Mouse (Mus musculus) cerebellum, adult 11 months (tissue): ENCODE data around the gene Hoxa5.

Experiments used
- DNase-seq: peaks from one replicate; pipeline ENCODE4 v3.0.0; 2022

Gene Hoxa5

GRCm38 (mm10) chr6:52160511-52161335, 43.7 kb downstream of the Hoxa5 start:
- no peak for DNase-seq

- no peak for DNase-seq
Measured at GRCm38 (mm10) chr6:52159979-52160378, 44.4 kb downstream of the Hoxa5 start.

GRCm38 (mm10) chr6:52159164-52159761, 45.1 kb downstream of the Hoxa5 start:
- no peak for DNase-seq

GRCm38 (mm10) chr6:52158276-52159051, 45.9 kb downstream of the Hoxa5 start, which contains the start of gene Hoxa1:
TSS of gene Hoxa1 (minus strand) at chr6:52158317.
- DNase-seq = no peak

- no peak for DNase-seq
Measured at GRCm38 (mm10) chr6:52157466-52158275, 46.7 kb downstream of the Hoxa5 start.

GRCm38 (mm10) chr6:52156551-52157200, 47.7 kb downstream of the Hoxa5 start:
- DNase-seq = no peak

- DNase-seq = no peak
Measured at GRCm38 (mm10) chr6:52155471-52155870, 48.9 kb downstream of the Hoxa5 start.

- no peak for DNase-seq
Measured at GRCm38 (mm10) chr6:52154044-52154443, 50.3 kb downstream of the Hoxa5 start.

- DNase-seq = no peak
Measured at GRCm38 (mm10) chr6:52153270-52153669, 51.1 kb downstream of the Hoxa5 start.

- no peak for DNase-seq
Measured at GRCm38 (mm10) chr6:52152226-52153193, 51.9 kb downstream of the Hoxa5 start.
